Mouse (Mus musculus) lung, postnatal 0 days (tissue): ENCODE measurements around the gene Scaf1. TPM values are rescaled to one million over a fixed set of nuclear protein-coding genes. Genes with fewer than 3 reads are reported as not detected.

Experiments used
- ATAC-seq: fragments of 200-750 bp; cut with Nextera tagmentation; 2 replicates; pipeline ENCODE4 v1.8.0; 2017; ENCODE audit warnings: moderate library complexity
- DNase-seq: peaks from one replicate; pipeline ENCODE4 v3.0.0-alpha.2; 2016; ENCODE audit warnings: low spot score
- H3K27ac ChIP-seq: fragments of 300-500 bp; sonication (generic); 2 replicates; pipeline ENCODE4 v1.5.1; 2014; ENCODE audit warnings: antibody characterized with exemption, mild to moderate bottlenecking, low read length, mixed read lengths
- H3K27me3 ChIP-seq: fragments of 300-500 bp; sonication (generic); replicated peaks from 2 replicates; pipeline ENCODE4 v1.6.1; 2014; ENCODE audit warnings: low read length, mixed read lengths; ENCODE audit not compliant: insufficient read depth
- H3K36me3 ChIP-seq: fragments of 300-500 bp; sonication (generic); 2 replicates; pipeline ENCODE4 v1.6.1; 2014; ENCODE audit warnings: low read length, mixed read lengths; ENCODE audit not compliant: insufficient read depth
- H3K4me1 ChIP-seq: fragments of 300-500 bp; sonication (generic); 2 replicates; pipeline ENCODE4 v1.6.1; 2014; ENCODE audit warnings: antibody characterized with exemption, low read depth, low read length, mixed read lengths; ENCODE audit not compliant: insufficient read depth
- H3K4me2 ChIP-seq: fragments of 300-500 bp; sonication (generic); replicated peaks from 2 replicates; pipeline ENCODE4 v1.6.1; 2014; ENCODE audit warnings: low read depth, mild to moderate bottlenecking, low read length, moderate library complexity, mixed read lengths
- H3K4me3 ChIP-seq: fragments of 300-500 bp; sonication (generic); 2 replicates; pipeline ENCODE4 v1.5.1; 2014; ENCODE audit warnings: low read depth, low read length
- H3K9ac ChIP-seq: fragments of 300-500 bp; sonication (generic); replicated peaks from 2 replicates; pipeline ENCODE4 v1.6.1; 2014; ENCODE audit warnings: low read depth, mild to moderate bottlenecking
- H3K9me3 ChIP-seq: fragments of 300-500 bp; sonication (generic); 2 replicates; pipeline ENCODE4 v1.6.1; 2016; ENCODE audit warnings: low read length, mixed read lengths
- CTCF ChIP-seq: IDR thresholded peaks from 2 replicates; pipeline ENCODE4 v1.5.1; 2016; ENCODE audit warnings: antibody characterized with exemption, mild to moderate bottlenecking
- EP300 ChIP-seq: IDR thresholded peaks from 2 replicates; pipeline ENCODE4 v1.6.1; 2016; ENCODE audit warnings: antibody characterized with exemption, mild to moderate bottlenecking, control low read depth
- WGBS: fragments of 180-500 bp; shearing (Covaris S2); extraction: QIAGEN DNeasy Blood & Tissue Kit; methylation state at CpG from one replicate; pipeline ENCODE4 v1.1.7; 2014; 5-methylcytosine and 5-hydroxymethylcytosine counted together
- polyA plus RNA-seq: library from polyadenylated mRNA; unstranded; fragments of >200 nt; fragmentation: Nextera tagmentation; extraction: Ambion mirVana; gene quantifications from 2 replicates; pipeline ENCODE4 v1.2.1, GENCODE M21; 2015

Scaf1 gene
- polyA plus RNA-seq, 1 experiment from 2014 or later: 18.1 TPM

DNA sequence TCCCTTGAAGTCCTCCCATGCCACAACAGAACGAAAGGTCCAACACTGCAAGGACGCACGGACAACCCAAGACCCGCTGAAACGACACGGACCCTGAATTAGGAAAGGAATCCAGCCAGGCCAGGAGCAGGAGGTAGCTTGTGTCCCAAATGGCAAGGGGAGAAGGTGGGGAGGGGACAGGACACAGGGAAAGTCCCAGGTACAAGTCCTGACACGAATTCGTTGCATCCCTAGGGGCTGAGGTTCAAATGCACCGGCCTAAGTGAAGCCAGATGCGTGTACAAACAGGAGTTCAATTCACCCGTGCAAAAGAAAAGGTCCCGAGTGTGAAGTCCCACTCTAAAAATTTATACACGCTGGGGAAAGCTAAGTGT is 35.4 kb upstream of the Scaf1 start:
- Histone ChIP-seq H3K27me3 (no peaks in the 10 kb centered on the region), H3K4me2 (peak overlapping the region; percentile 90), H3K36me3 (peaks cover 24% of the 10 kb centered on the region), H3K9me3 (no peaks in the 10 kb centered on the region), H3K4me1 (peaks cover 7% of the 10 kb centered on the region; the same call in 1 of the 2 replicates), H3K4me3 (peak overlapping the region; percentile 90), H3K27ac (peak overlapping the region; percentile 93), H3K9ac (peak overlapping the region; percentile 76; the same call in 1 of the 2 replicates)
- ATAC-seq: no peak
- no peak for DNase-seq
- 7% methylated on average over 13 of the region's 13 CpGs for WGBS
- no peak for TF ChIP-seq CTCF
- no peak for TF ChIP-seq EP300

DNA sequence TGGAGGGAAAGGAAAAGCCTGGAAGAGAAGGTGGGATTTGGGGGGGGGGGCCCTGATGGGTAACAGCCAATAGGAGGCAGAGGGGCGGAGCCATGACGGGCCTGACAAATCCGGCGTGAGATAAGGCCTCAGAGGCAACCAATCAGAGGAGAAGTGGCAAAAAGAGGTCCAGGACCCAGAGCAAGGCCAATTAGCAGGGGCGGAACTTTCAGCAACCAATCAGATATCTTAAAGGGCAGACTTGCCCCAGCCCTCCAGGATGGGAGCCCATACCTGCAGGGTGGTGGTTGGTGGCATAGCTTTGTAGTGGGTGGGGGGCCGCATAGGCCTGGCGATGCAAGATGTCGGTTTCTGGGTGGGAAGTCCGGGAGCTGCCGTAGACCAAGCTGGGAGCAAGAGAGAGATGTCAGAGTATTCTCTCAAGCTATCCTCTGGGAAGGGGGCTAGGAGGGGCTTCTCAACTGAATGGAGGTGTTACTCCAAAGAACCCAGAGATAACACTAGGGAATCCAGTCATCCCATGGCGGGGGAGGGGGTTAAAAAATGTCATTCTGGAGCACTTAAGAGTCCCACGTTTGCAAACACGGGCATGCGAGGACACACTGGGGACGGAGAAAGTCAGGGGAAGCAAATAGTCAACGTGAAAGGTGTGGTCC is 34.9 kb upstream of the Scaf1 start:
- ATAC-seq: peak; percentile 19; the same call in 1 of the 2 replicates
- Histone ChIP-seq H3K9ac (0 out of 2 replicates have a peak overlapping the region, but pooled peaks have one; percentile 76), H3K4me3 (peak overlapping the region; percentile 90; the same call in 1 of the 2 replicates), H3K27me3 (no peaks in the 10 kb centered on the region), H3K4me2 (peak overlapping the region; percentile 90), H3K9me3 (no peaks in the 10 kb centered on the region), H3K27ac (peak overlapping the region; percentile 93; the same call in 1 of the 2 replicates), H3K4me1 (peaks cover 7% of the 10 kb centered on the region; the same call in 1 of the 2 replicates), H3K36me3 (peaks cover 28% of the 10 kb centered on the region)
- TF ChIP-seq CTCF: no peak
- TF ChIP-seq EP300: no peak
- 8% methylated on average over 16 of the region's 16 CpGs for WGBS
- peak; percentile 95 for DNase-seq

DNA sequence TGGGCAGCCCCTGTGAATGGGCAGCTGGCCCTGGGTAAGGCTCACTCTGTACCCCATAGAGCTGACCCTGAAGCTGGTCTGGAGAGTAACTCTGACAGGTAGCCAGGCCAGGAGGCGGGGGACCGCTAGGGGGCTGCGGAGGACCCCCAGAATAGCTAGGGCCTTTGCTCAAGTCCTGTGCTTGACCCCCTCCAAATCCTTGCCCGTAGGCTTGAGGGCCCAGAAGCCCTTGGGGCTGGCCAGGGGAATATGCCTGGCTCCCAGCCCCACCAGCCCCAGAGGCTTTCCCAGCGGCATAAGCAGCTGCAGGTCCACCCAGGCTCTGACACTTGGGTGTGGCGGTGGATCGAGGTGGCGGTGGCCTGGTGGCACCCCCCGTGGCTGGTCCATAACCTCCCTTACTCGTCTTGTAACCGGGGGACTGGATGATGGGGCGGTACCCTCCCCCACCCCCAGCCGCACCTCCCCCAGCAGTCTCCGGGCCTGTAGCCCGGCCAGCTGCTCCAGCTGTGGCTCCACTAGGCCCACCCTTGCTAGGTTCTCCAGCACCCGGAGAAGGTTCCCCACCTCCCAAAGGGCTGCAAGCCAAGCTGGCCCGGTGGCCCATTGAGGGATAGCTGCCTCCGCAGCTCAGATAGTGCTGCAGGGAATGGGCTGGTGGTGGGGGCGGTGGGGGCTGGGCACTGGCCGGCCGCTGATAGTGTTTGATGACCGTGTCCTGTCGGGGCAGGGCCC is 32.9 kb upstream of the Scaf1 start:
- Histone ChIP-seq H3K9ac (no peak overlapping the region), H3K27ac (no peak overlapping the region), H3K9me3 (no peaks in the 10 kb centered on the region), H3K27me3 (no peaks in the 10 kb centered on the region), H3K36me3 (peaks cover 28% of the 10 kb centered on the region), H3K4me2 (no peak overlapping the region), H3K4me3 (no peak overlapping the region), H3K4me1 (peaks cover 7% of the 10 kb centered on the region; the same call in 1 of the 2 replicates)
- TF ChIP-seq EP300: no peak
- WGBS: 89% methylated on average over 22 of the region's 23 CpGs
- no peak for ATAC-seq
- no peak for DNase-seq

DNA sequence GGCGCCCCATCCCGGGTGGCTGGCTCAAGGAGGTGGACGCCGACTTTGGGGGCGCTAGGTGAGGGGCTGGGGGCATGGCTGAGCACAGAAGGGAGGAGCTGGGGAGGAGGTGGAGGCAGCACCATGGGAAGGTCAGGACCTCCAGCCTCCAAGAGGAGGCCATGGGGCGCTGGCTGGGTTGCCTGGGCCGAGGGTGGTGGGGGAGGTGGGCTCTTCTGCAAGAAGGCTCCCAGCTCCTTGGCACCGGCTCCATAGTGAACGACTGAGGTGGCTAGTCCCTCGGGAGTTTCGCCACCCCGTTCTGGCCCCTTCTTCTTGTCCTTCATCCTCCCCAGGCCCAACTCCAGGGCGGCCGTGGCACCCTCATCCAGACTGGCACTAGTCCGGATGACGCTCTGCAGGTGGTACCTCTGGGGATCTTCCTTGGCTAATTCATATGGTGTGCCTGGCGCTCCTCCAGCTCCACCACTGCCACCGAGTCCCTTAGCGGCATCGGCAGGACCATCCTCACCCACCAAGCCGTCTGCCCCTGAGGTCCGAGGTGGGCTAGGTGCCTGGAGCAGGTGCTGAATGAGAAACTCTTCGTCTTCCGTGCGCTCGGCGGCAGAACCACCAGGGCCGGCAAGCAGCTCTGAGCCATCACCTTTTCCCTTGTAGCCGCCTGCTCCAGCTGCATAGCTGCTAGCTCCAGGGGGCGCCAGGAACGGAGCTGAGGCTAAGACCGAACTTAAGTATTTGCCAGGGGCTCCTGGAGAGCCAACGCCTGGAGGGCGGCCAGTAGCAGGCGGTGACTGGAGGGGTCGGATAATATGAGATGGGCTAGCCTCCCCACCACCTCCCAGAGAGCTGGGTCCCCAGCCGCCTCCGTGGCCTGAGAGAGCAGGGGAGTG is 32.1 kb upstream of the Scaf1 start:
- DNase-seq: no peak
- WGBS: 89% methylated on average over 34 of the region's 38 CpGs
- no peak overlapping the region for H3K27ac ChIP-seq
- TF ChIP-seq CTCF (no peak), EP300 (no peak)
- peaks cover 28% of the 10 kb centered on the region for H3K36me3 ChIP-seq
- H3K4me1 ChIP-seq: peaks cover 4% of the 10 kb centered on the region; the same call in 1 of the 2 replicates
- H3K27me3 ChIP-seq: no peaks in the 10 kb centered on the region
- no peak overlapping the region for H3K4me2 ChIP-seq
- H3K9ac ChIP-seq: no peak overlapping the region
- no peaks in the 10 kb centered on the region for H3K9me3 ChIP-seq
- H3K4me3 ChIP-seq: no peak overlapping the region
- ATAC-seq: no peak

DNA sequence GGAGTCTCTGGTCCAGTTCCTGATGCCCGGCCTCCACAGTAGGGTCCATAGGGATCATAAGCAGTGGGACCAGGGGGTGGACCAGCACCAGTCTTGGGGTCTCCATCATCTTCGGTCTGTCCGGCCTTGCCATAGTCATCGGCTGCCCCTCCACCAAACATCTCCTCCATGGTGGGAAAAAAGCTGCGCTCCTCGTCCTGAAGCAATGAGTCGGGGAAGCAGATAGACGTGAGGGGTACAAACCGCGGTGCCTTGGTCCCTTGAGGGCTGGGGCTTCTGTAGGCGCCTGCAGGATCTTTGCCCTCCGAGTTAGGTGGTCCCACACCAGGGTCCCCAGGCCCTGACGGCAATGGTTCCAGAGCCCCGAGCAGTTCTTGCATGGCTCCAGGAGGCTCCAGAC is 31.3 kb upstream of the Scaf1 start:
- Histone ChIP-seq H3K9ac (no peak overlapping the region), H3K27me3 (no peaks in the 10 kb centered on the region)
- TF ChIP-seq EP300 (no peak), CTCF (no peak)

More for the DNA sequence above, 31.3 kb upstream of the Scaf1 start:
- Histone ChIP-seq H3K4me1 (peaks cover 4% of the 10 kb centered on the region; the same call in 1 of the 2 replicates), H3K27ac (no peak overlapping the region), H3K9me3 (no peaks in the 10 kb centered on the region), H3K4me2 (no peak overlapping the region), H3K4me3 (no peak overlapping the region), H3K36me3 (peaks cover 35% of the 10 kb centered on the region)
- 96% methylated on average over 14 of the region's 14 CpGs for WGBS
- DNase-seq (no peak), ATAC-seq (no peak)
